Mouse (Mus musculus) G1E (cell line): ENCODE measurements around the gene Coro2a.

Source experiments
- CTCF ChIP-seq: IDR thresholded peaks from 2 replicates; pipeline ENCODE4 v1.5.1; 2012; ENCODE audit warnings: low read depth, low read length, inconsistent platforms, mixed read lengths
- TAL1 ChIP-seq: conservative IDR thresholded peaks from 2 replicates; pipeline ENCODE4 v1.6.1; 2012; ENCODE audit warnings: low read depth, low read length, inconsistent platforms, mixed read lengths

GRCm38 (mm10) chr4:46574841-46575240 lies 27.2 kb downstream of the Coro2a start:
- no peak for TF ChIP-seq CTCF
- no peak for TF ChIP-seq TAL1
